Mouse (Mus musculus): ENCODE results near the gene Trpt1.

- no peak; the same call in 1 of the 2 replicates for TF ChIP-seq POLR2A (IDR thresholded peaks at IDR 0.05; ENCODE audit: insufficient read depth, low read depth, low read length)
- no peak for TF ChIP-seq EP300 (IDR thresholded peaks at IDR 0.05; ENCODE audit: insufficient read depth, low read depth, low read length)
- TF ChIP-seq CTCF (IDR thresholded peaks at IDR 0.05), result no peak
These were observed 8.0 kb upstream of the Trpt1 start for GRCm38 (mm10) chr19:6987904-6988285.

All from heart, adult 2 months (tissue).